Mouse (Mus musculus) layer of hippocampus, adult 18-20 months (tissue): Measurements from ENCODE around the gene Tmem131l. TPM values are rescaled to one million over a fixed set of nuclear protein-coding genes. Genes with fewer than 3 reads are reported as not detected.
A peak's percentile ranks its signal among the peaks of the same experiment; 100 is the strongest.

Experiments used
- DNase-seq, 2 experiments: peaks; one replicate each; pipeline ENCODE4 v3.0.0; 2022; ENCODE audit warnings: low spot score in 2 of 2
- long read RNA-seq: library from polyadenylated mRNA; stranded (forward); transcript quantifications from one replicate; pipeline ENCODE4 v2.0.0, GENCODE M21; 2021
- total RNA-seq, 2 experiments: library from RNA; stranded (reverse); gene quantifications; 2 replicates each; pipeline ENCODE4 v1.2.3; 2021

The Tmem131l gene
- total RNA-seq, result 10 to 100 TPM; 28.0 to 33.3 TPM
- long read RNA-seq, full-length matches to known transcripts, result 5 of 29 reads
- long read RNA-seq, partial matches to known transcripts, result 10 of 29 reads
- long read RNA-seq, other reads (novel, unspliced or antisense), result 14 of 29 reads

- DNase-seq, result peak; percentile 45 to 81
Measured at GRCm38 (mm10) chr3:84039646-84040475, at the start of gene Tmem131l. Gene Tmem131l, minus strand, starts transcription at chr3:84040175.

DNA sequence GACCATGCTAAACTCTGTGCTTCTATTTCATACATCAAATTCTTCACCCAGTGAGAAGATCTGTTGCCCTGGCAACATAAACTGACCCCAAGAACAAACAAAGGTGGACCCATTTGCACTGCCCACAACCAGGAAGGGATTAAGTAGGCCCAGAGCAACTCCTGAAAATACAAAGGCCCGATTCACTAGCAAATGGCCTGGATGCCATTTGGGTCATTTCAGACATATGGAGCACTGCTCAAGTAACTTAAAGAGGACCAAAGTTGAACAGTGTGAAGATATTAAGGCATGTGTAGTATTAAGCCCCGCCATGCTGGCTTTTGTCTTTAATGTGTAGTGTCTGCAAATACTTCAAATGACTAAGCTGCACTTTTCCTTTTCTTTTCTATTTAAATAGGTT is 46.9 kb upstream of the Tmem131l start:
- no peak for DNase-seq

DNA sequence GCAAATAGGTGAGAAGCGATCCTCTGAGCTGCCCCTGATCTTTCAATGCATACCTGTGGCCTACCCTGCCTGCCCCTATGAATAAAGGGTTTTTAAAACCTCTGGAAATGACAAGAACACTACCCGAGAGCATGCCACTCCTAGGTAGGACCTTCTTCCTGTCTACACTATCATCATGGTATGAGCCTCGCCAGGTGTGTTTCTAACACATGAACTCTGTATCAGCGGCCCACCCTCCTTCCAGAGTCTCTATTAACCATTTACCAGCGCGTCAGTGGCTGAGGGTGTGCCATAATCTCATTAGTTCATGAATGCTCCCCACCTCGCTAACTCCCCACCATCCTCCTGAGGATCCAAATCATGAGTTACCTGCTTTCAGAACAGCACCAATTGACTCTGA is 46.4 kb upstream of the Tmem131l start:
- DNase-seq, result no peak

DNA sequence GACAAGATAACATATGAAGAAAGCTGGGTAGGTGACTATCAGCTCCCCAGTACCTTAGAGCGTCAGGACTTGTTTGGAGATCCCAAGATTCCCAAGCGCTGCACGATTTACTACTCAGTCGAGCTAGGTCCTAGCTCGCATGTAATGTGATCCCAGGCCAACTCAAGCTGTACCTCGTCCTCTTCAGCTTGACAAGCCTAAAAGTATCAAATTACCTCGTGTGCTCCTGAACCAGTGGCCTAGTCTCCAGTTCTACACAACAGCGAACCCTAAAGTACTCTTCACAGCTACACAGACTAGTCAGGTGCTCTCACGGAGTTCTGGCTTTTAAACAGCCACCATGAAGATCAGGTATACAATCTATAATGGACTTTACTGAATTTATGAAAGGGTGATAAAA is 45.5 kb upstream of the Tmem131l start:
- no peak for DNase-seq

DNA sequence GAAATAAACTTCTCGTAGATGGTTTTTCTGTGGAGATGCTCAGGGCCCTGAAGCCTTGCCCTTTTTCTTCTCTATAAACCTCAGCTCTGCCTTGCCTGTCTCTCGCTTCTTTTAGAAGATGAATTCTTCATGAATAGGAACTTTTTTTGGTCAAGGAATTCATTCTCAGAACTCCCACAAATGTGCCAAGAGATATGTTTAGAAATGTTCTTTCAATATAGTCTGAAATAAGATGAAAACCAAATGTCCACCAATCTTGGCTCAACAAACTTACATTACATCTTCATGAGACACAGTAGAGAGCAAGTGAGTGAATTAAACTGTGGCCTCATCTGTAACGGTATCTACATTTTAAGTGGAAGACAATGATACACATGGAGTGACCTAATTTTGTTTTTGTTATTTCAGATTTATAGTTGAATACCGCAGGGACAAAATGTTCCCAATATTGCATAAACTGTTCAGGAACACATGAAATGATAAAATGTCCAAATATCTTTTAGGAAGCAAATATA is 41.3 kb upstream of the Tmem131l start:
- no peak for DNase-seq

GRCm38 (mm10) chr3:84080074-84080473 is 40.1 kb upstream of the Tmem131l start:
- no peak for DNase-seq

DNA sequence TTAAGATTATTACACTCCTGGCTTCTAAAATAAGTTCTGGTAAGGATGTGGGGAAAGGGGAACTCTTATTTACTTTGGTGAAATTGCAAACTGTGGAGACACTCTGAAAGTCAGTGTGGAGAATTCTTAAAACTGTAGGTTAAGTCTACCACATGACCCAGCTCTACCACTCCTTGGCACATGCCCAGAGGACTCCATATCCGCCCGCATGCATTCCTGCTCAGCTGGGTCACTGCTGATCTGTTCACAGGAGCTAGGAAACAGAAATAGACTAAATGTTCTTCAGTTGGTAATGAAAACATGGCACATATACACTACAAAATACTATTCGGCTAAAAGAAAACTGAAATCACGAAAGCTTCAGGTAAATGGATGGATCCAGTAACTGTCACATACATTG is 37.5 kb upstream of the Tmem131l start:
- DNase-seq, result no peak

DNA sequence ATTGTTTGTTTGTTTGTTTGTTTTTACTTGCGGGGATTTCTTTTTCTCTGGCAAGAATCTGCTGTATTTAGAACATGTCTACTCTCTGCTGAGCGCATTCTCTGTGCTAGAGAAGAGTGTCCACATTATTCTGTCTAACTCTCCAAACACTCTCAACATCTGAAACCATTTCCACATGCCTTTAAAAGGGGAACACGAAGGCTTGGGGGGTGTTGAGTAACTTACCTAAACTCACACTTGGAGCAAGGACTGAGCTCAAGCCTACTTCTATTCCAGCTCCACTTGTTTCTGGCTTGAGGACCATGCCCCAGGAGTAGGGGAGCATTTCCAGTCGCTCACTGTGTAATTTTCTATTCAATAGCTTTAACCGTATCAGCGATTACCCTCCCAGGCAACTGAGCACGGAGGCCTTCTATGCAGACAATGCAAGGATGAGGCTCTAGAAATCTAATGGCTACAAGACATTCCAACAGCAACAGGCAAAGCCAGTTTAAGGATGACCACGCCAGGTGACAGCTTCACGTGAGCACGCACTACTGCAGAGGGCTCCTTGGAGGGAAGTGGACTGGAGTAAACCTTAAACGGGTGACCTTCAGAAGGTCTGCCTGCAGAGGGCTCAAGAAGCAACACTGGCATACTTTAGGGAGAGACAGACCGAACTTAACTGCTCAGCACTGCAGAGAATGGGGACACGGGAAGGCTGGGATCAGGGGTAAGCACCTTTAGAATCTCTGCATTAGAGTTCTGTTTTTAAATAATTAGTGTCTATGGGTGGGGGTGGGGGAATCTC is 36.8 kb upstream of the Tmem131l start:
- DNase-seq, result no peak

DNA sequence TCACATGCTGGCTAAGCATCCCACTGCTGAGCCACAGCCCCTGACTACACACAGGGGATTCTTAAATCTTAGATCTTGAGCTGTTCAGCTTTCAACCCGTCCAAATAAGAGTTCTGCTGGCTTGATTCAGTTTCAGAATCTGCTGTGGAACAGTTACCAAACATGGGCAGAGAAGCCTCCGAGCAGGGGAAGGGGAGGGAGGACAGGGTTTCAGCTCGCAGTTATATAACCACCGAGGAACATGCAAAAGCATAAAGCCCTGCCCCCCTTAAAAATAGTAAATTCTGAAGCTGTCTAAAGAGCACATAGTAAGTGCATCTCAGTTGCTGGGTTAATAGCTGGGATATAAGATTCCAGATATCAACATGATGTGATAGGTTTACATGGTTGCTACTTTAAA is 35.5 kb upstream of the Tmem131l start:
- DNase-seq, result no peak

DNA sequence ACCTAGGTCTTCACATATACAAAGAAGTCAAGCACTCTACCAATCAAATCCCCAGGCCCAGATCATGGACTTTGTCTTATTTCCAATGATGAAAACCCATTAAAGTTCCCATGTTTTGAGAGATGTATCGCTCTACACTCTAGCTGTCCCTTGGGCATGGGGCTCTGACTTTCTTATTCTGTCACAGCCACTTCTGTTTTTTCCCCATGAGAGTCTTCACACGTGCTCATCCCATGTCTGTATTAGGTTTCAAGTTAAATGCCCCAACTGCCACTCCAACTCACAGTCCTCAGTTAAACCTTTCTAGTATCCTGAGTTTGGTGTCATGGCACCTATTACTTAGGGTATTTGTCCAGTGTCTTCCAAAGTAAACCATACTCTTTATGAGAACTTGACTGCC is 34.8 kb upstream of the Tmem131l start:
- no peak for DNase-seq

DNA sequence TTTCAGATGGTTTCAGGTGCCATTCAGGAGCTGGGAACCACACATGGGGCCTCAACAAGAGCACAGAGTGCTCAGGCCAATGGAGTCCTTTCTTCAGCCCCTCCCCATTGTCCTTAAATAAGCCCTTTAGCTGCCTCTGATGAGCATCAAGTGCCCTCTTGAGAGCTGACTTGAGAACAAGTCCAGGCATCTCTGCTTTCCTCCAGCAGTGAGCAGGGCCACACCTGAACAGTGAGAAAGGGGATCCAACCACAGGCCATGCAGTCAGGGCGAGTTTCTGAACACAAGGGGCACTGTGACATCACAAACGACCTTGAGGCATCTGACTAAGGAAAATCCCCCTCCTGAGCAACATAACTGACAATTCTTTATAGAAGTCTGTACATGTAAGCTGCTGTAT is 31.7 kb upstream of the Tmem131l start:
- DNase-seq, result no peak

- no peak for DNase-seq
Measured at GRCm38 (mm10) chr3:84070811-84071210, 30.8 kb upstream of the Tmem131l start.

DNA sequence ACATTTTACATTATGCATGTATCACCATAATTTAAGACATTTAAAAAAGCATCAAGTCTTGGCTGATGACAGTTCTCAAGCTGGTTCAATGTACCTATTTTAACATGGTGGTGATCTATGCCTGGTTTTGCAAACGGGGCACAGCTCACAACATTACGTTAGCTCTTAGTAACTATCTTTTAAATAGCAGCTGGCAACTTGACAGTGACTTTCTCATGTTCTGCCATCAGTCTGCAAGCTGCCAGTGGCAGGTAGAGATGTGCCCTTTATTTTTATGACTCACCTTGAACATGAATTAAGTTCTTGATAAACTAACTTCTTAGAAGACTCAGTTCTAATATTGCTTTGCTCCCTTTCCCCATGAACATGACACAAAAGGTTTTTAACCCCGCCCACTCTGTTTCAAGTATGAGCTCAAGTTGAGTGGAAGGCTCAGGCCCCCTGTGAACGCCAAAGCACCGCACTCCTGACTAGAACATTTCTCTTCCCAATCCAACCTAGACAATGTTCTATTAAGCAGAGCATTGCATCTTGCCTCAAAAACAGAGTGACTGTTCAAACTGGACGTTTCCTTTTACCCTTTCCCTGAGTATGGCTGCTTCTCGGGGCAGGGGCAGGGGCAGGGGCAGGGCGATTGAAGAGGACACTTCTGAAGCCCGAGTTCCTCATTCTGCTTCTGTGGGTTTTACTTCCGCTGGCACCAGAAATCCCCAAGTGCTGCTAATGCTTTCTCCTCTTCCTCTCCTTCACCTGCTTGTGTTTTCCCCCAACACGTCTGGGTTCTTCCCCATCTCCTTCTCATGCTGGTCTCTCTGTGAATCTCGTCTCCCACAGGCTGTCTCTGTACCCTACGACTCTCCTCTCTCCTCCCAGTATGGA is 29.1 kb upstream of the Tmem131l start:
- no peak for DNase-seq

GRCm38 (mm10) chr3:84065825-84066224 is 25.9 kb upstream of the Tmem131l start:
- DNase-seq, result no peak

DNA sequence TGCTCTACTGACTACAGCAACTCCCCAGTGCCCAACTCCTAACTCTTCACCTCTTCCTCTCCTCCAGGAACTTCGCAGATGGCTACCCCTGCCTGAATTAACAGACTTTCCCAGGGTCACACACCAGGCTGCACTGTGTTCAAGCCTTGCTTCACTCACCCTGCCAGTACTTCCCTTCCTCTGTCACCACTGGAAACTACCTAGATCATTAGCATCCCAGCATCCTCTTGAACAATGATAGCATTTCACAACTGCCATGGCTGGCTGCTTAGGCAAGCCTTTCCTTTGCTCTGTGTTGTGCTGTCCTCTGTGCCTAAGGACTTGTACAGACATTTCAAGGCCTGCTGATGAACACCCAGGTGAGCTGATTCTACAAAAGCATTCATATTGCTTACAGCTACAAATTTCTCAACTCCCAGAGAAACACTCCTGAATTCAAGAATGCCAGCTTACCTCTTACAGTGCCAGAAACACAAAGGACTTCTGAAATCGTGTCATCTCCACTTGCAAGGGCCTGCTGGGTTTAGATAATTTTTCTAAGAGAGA is 23.5 kb upstream of the Tmem131l start:
- no peak for DNase-seq

- no peak for DNase-seq
Measured at GRCm38 (mm10) chr3:84061523-84062453, 21.8 kb upstream of the Tmem131l start.

- DNase-seq, result no peak
Measured at GRCm38 (mm10) chr3:84060946-84061345, 21.0 kb upstream of the Tmem131l start.

- no peak for DNase-seq
Measured at GRCm38 (mm10) chr3:84060128-84060527, 20.2 kb upstream of the Tmem131l start.

GRCm38 (mm10) chr3:84059676-84060075 is 19.7 kb upstream of the Tmem131l start:
- DNase-seq, result peak in 1 of 2 experiments; percentile 42

- DNase-seq, result no peak
Measured at GRCm38 (mm10) chr3:84059261-84059660, 19.3 kb upstream of the Tmem131l start.
